Mouse (Mus musculus): ENCODE results near the gene Gm10053. TPM values are rescaled to one million over a fixed set of nuclear protein-coding genes. Genes with fewer than 3 reads are reported as not detected.

The Gm10053 gene
- total and polyA plus RNA-seq, 2 experiments from 2014 or later, result 390 to 1,580 TPM

- H3K4me3 ChIP-seq (ENCODE audit: low read depth, low read length), result no peak overlapping the region
- peak; percentile 46 for DNase-seq (ENCODE audit: low spot score)
- WGBS, result 54% methylated on average over 21 of the region's 21 CpGs
Observed at GRCm38 (mm10) chr19:24851456-24852315, 23.8 kb upstream of the Gm10053 start.

GRCm38 (mm10) chr19:24861276-24861611 is 14.2 kb upstream of the Gm10053 start:
- H3K4me2 ChIP-seq (ENCODE audit: low read depth, low read length), result peak overlapping the region; percentile 67
- H3K9me3 ChIP-seq (replicated peaks; ENCODE audit: control insufficient read depth, low read length), result no peaks in the 10 kb centered on the region
- H3K9ac ChIP-seq (replicated peaks; ENCODE audit: low read depth, low read length), result peak overlapping the region; percentile 66
- H3K36me3 ChIP-seq (replicated peaks; ENCODE audit: control insufficient read depth, insufficient read depth, low read length), result no peaks in the 10 kb centered on the region
- peaks cover 13% of the 10 kb centered on the region; the same call in 1 of the 2 replicates for H3K4me1 ChIP-seq (ENCODE audit: control insufficient read depth, insufficient read depth)
- H3K4me3 ChIP-seq (ENCODE audit: low read depth, low read length), result peak overlapping the region; percentile 59
- DNase-seq (ENCODE audit: low spot score) (no peak), ATAC-seq (ENCODE audit: insufficient read depth, low read depth) (no peak; the same call in 1 of the 2 replicates)
- peak overlapping the region; percentile 93 for H3K27ac ChIP-seq (ENCODE audit: low read depth)
- no peak for TF ChIP-seq EP300 (IDR thresholded peaks at IDR 0.05; ENCODE audit: low read depth)
- TF ChIP-seq CTCF (IDR thresholded peaks at IDR 0.05; ENCODE audit: low read depth), result no peak
- no peaks in the 10 kb centered on the region for H3K27me3 ChIP-seq (ENCODE audit: control insufficient read depth, insufficient read depth, low read length)
- WGBS, result 6% methylated on average over 13 of the region's 13 CpGs

More at GRCm38 (mm10) chr19:24851456-24852315, 23.8 kb upstream of the Gm10053 start:
- peak overlapping the region; percentile 38 for H3K4me2 ChIP-seq (ENCODE audit: low read depth, low read length)
- H3K36me3 ChIP-seq (replicated peaks; ENCODE audit: control insufficient read depth, insufficient read depth, low read length), result no peaks in the 10 kb centered on the region
- H3K27ac ChIP-seq (ENCODE audit: low read depth), result peak overlapping the region; percentile 43; the same call in 1 of the 2 replicates
- no peak for TF ChIP-seq CTCF (IDR thresholded peaks at IDR 0.05; ENCODE audit: low read depth)
- TF ChIP-seq EP300 (IDR thresholded peaks at IDR 0.05; ENCODE audit: low read depth), result no peak
- no peaks in the 10 kb centered on the region for H3K9me3 ChIP-seq (replicated peaks; ENCODE audit: control insufficient read depth, low read length)
- no peak for ATAC-seq (ENCODE audit: insufficient read depth, low read depth)
- peaks cover 39% of the 10 kb centered on the region for H3K4me1 ChIP-seq (ENCODE audit: control insufficient read depth, insufficient read depth)
- no peaks in the 10 kb centered on the region for H3K27me3 ChIP-seq (ENCODE audit: control insufficient read depth, insufficient read depth, low read length)
- no peak overlapping the region for H3K9ac ChIP-seq (replicated peaks; ENCODE audit: low read depth, low read length)

- ATAC-seq (ENCODE audit: insufficient read depth, low read depth), result peak; percentile 88
- peak; percentile 77 for DNase-seq (ENCODE audit: low spot score)
- H3K9ac ChIP-seq (replicated peaks; ENCODE audit: low read depth, low read length), result peak within 1 kb of the TSS; percentile 66
- peak within 1 kb of the TSS; percentile 67 for H3K4me2 ChIP-seq (ENCODE audit: low read depth, low read length)
- peaks cover 11% of the 10 kb centered on the region; the same call in 1 of the 2 replicates for H3K4me1 ChIP-seq (ENCODE audit: control insufficient read depth, insufficient read depth)
- TF ChIP-seq EP300 (IDR thresholded peaks at IDR 0.05; ENCODE audit: low read depth), result no peak
- TF ChIP-seq CTCF (IDR thresholded peaks at IDR 0.05; ENCODE audit: low read depth), result peak; percentile 37
- no peaks in the 10 kb centered on the region for H3K36me3 ChIP-seq (replicated peaks; ENCODE audit: control insufficient read depth, insufficient read depth, low read length)
- 1% methylated on average over 38 of the region's 39 CpGs for WGBS
- H3K4me3 ChIP-seq (ENCODE audit: low read depth, low read length), result peak within 1 kb of the TSS; percentile 59
- H3K9me3 ChIP-seq (replicated peaks; ENCODE audit: control insufficient read depth, low read length), result no peaks in the 10 kb centered on the region
- peak within 1 kb of the TSS; percentile 93 for H3K27ac ChIP-seq (ENCODE audit: low read depth)
- no peaks in the 10 kb centered on the region for H3K27me3 ChIP-seq (ENCODE audit: control insufficient read depth, insufficient read depth, low read length)
Observed at GRCm38 (mm10) chr19:24861612-24862451, 13.7 kb upstream of the Gm10053 start, which contains the start of gene Pgm5. Gene Pgm5 (minus strand): TSS chr19:24861855.

- Histone ChIP-seq H3K9ac (replicated peaks; ENCODE audit: low read depth, low read length) (no peak overlapping the region), H3K27me3 (ENCODE audit: control insufficient read depth, insufficient read depth, low read length) (no peaks in the 10 kb centered on the region), H3K27ac (ENCODE audit: low read depth) (no peak overlapping the region), H3K4me3 (ENCODE audit: low read depth, low read length) (no peak overlapping the region), H3K4me1 (ENCODE audit: control insufficient read depth, insufficient read depth) (peaks cover 4% of the 10 kb centered on the region; the same call in 1 of the 2 replicates), H3K9me3 (replicated peaks; ENCODE audit: control insufficient read depth, low read length) (no peaks in the 10 kb centered on the region), H3K36me3 (replicated peaks; ENCODE audit: control insufficient read depth, insufficient read depth, low read length) (no peaks in the 10 kb centered on the region), H3K4me2 (ENCODE audit: low read depth, low read length) (no peak overlapping the region)
- DNase-seq (ENCODE audit: low spot score) (no peak), ATAC-seq (ENCODE audit: insufficient read depth, low read depth) (no peak)
- 82% methylated on average over 9 of the region's 9 CpGs for WGBS
- TF ChIP-seq EP300 (IDR thresholded peaks at IDR 0.05; ENCODE audit: low read depth), result no peak
- TF ChIP-seq CTCF (IDR thresholded peaks at IDR 0.05; ENCODE audit: low read depth), result no peak
Observed at GRCm38 (mm10) chr19:24865436-24865835, 10.1 kb upstream of the Gm10053 start.

GRCm38 (mm10) chr19:24871037-24871635 is 4.3 kb upstream of the Gm10053 start:
- peak; percentile 66 for DNase-seq (ENCODE audit: low spot score)
- peak; percentile 41; the same call in 1 of the 2 replicates for ATAC-seq (ENCODE audit: insufficient read depth, low read depth)
- WGBS, result 11% methylated on average over 18 of the region's 18 CpGs
- Histone ChIP-seq H3K9ac (replicated peaks; ENCODE audit: low read depth, low read length) (no peak overlapping the region), H3K36me3 (replicated peaks; ENCODE audit: control insufficient read depth, insufficient read depth, low read length) (no peaks in the 10 kb centered on the region), H3K4me2 (ENCODE audit: low read depth, low read length) (peak overlapping the region; percentile 53), H3K27me3 (ENCODE audit: control insufficient read depth, insufficient read depth, low read length) (no peaks in the 10 kb centered on the region), H3K9me3 (replicated peaks; ENCODE audit: control insufficient read depth, low read length) (no peaks in the 10 kb centered on the region), H3K4me3 (ENCODE audit: low read depth, low read length) (peak overlapping the region; percentile 30), H3K27ac (ENCODE audit: low read depth) (no peak overlapping the region), H3K4me1 (ENCODE audit: control insufficient read depth, insufficient read depth) (no peaks in the 10 kb centered on the region)
- TF ChIP-seq EP300 (IDR thresholded peaks at IDR 0.05; ENCODE audit: low read depth) (no peak), CTCF (IDR thresholded peaks at IDR 0.05; ENCODE audit: low read depth) (peak; percentile 96)

Data from heart, postnatal 0 days (tissue).